Mouse (Mus musculus) CH12.LX (cell line): ENCODE data around the gene Ubash3a. TPM values are rescaled to one million over a fixed set of nuclear protein-coding genes. Genes with fewer than 3 reads are reported as not detected.

Experiments
- DNase-seq: peaks from one replicate; pipeline ENCODE4 v3.0.0-alpha.2; 2013; ENCODE audit errors: extremely low read depth
- H3K27ac ChIP-seq: 2 replicates; pipeline ENCODE4 v1.5.1; 2012; ENCODE audit warnings: low read depth, mild to moderate bottlenecking, control low read depth, moderate library complexity; ENCODE audit not compliant: insufficient read depth
- H3K27me3 ChIP-seq: replicated peaks from 2 replicates; pipeline ENCODE3; 2012; ENCODE audit warnings: inconsistent platforms
- H3K36me3 ChIP-seq, 2 experiments: replicated peaks in 1 of 2; 2 replicates each; pipeline versions ENCODE3 to v1.6.1; 2012; ENCODE audit warnings: inconsistent platforms in 1 of 2, low read length in 1 of 2, mild to moderate bottlenecking in 1 of 2, mixed read lengths in 1 of 2, moderate library complexity in 1 of 2; ENCODE audit not compliant: control insufficient read depth in 1 of 2, insufficient read depth in 1 of 2
- H3K4me1 ChIP-seq, 2 experiments: 2 replicates each; pipeline ENCODE4 v1.6.1; 2012; ENCODE audit warnings: inconsistent platforms in 1 of 2, moderate library complexity in 1 of 2; ENCODE audit not compliant: insufficient read depth in 2 of 2, control insufficient read depth in 1 of 2
- H3K4me2 ChIP-seq: 2 replicates; pipeline ENCODE4 v1.6.1; 2012; ENCODE audit warnings: low read depth, mild to moderate bottlenecking, control low read depth; ENCODE audit not compliant: poor library complexity, insufficient read depth, severe bottlenecking
- H3K4me3 ChIP-seq, 3 experiments: fragments of 150-350 bp in 1 of 3; sonication (generic) in 1 of 3; replicated peaks in 1 of 3; 2 replicates each; pipeline versions ENCODE3 to v1.5.1; 2011 to 2012; ENCODE audit warnings: low read depth in 2 of 3, low read length in 2 of 3, mild to moderate bottlenecking in 2 of 3, moderate library complexity in 2 of 3, control low read depth in 1 of 3, improper control_type of control experiment in 1 of 3, inconsistent platforms in 1 of 3, mixed read lengths in 1 of 3; ENCODE audit not compliant: poor library complexity in 1 of 3
- H3K79me2 ChIP-seq: replicated peaks from 2 replicates; pipeline ENCODE4 v1.6.1; 2012; ENCODE audit warnings: mild to moderate bottlenecking, moderate library complexity; ENCODE audit not compliant: control insufficient read depth, poor library complexity, insufficient read depth, severe bottlenecking; ENCODE audit errors: extremely low read depth
- H3K9ac ChIP-seq: 2 replicates; pipeline ENCODE4 v1.6.1; 2012; ENCODE audit warnings: low read depth, mild to moderate bottlenecking, control low read depth, moderate library complexity; ENCODE audit not compliant: insufficient read depth
- H3K9me3 ChIP-seq: replicated peaks from 2 replicates; pipeline ENCODE3; 2012; ENCODE audit warnings: low read length, inconsistent platforms, mixed read lengths
- BHLHE40 ChIP-seq: IDR thresholded peaks from 2 replicates; pipeline ENCODE4 v1.6.1; 2011; ENCODE audit warnings: mild to moderate bottlenecking, low read depth, low read length, improper control_type of control experiment
- CHD1 ChIP-seq: IDR thresholded peaks from 2 replicates; pipeline ENCODE4 v1.6.1; 2012; ENCODE audit warnings: low read depth, low read length, improper control_type of control experiment, inconsistent platforms
- CHD2 ChIP-seq: IDR thresholded peaks from 2 replicates; pipeline ENCODE4 v1.6.1; 2011; ENCODE audit warnings: low read length, improper control_type of control experiment
- CTCF ChIP-seq, 2 experiments: IDR thresholded peaks in 1 of 2; conservative IDR thresholded peaks in 1 of 2; 2 replicates each; pipeline ENCODE4 v1.5.1; 2011 to 2012; ENCODE audit warnings: low read depth in 2 of 2, low read length in 2 of 2, improper control_type of control experiment in 1 of 2, inconsistent platforms in 1 of 2, mild to moderate bottlenecking in 1 of 2, moderate library complexity in 1 of 2
- ELF1 ChIP-seq: IDR thresholded peaks from 2 replicates; pipeline ENCODE4 v1.6.1; 2014; ENCODE audit warnings: low read depth, mild to moderate bottlenecking, inconsistent platforms, low read length, improper control_type of control experiment
- ETS1 ChIP-seq: conservative IDR thresholded peaks from 2 replicates; pipeline ENCODE4 v1.6.1; 2012; ENCODE audit warnings: low read depth, mild to moderate bottlenecking, inconsistent platforms, low read length, improper control_type of control experiment, moderate library complexity
- IRF4 ChIP-seq: IDR thresholded peaks from 2 replicates; pipeline ENCODE4 v1.6.1; 2014; ENCODE audit warnings: low read depth, mild to moderate bottlenecking, inconsistent platforms, low read length, improper control_type of control experiment
- JUND ChIP-seq: conservative IDR thresholded peaks from 2 replicates; pipeline ENCODE4 v1.6.1; 2011; ENCODE audit warnings: low read depth, low read length, improper control_type of control experiment
- KAT2A ChIP-seq: IDR thresholded peaks from 2 replicates; pipeline ENCODE4 v1.6.1; 2012; ENCODE audit warnings: low read length, improper control_type of control experiment, inconsistent platforms; ENCODE audit not compliant: insufficient replicate concordance
- MAX ChIP-seq: IDR thresholded peaks from 2 replicates; pipeline ENCODE4 v1.6.1; 2011; ENCODE audit warnings: low read length, improper control_type of control experiment
- MEF2A ChIP-seq: IDR thresholded peaks from 2 replicates; pipeline ENCODE4 v1.6.1; 2014; ENCODE audit warnings: low read depth, mild to moderate bottlenecking, inconsistent platforms, low read length, improper control_type of control experiment, borderline replicate concordance
- MXI1 ChIP-seq: IDR thresholded peaks from 2 replicates; pipeline ENCODE4 v1.6.1; 2011; ENCODE audit warnings: mild to moderate bottlenecking, low read depth, low read length, improper control_type of control experiment
- MYC ChIP-seq: IDR thresholded peaks from 2 replicates; pipeline ENCODE4 v1.6.1; 2011; ENCODE audit warnings: low read depth, mild to moderate bottlenecking, improper control_type of control experiment, low read length
- NRF1 ChIP-seq: IDR thresholded peaks from 2 replicates; pipeline ENCODE4 v1.6.1; 2014; ENCODE audit warnings: low read depth, mild to moderate bottlenecking, inconsistent platforms, low read length, improper control_type of control experiment, moderate library complexity
- POLR2A ChIP-seq: IDR thresholded peaks from 2 replicates; pipeline ENCODE4 v1.6.1; 2011; ENCODE audit warnings: low read depth, mild to moderate bottlenecking, improper control_type of control experiment, low read length
- POLR2AphosphoS2 ChIP-seq: IDR thresholded peaks from 2 replicates; pipeline ENCODE4 v1.6.1; 2011; ENCODE audit warnings: low read depth, low read length, improper control_type of control experiment
- RCOR1 ChIP-seq: conservative IDR thresholded peaks from 2 replicates; pipeline ENCODE4 v1.6.1; 2012; ENCODE audit warnings: low read depth, mild to moderate bottlenecking, inconsistent platforms, low read length, improper control_type of control experiment
- SIN3A ChIP-seq: IDR thresholded peaks from 2 replicates; pipeline ENCODE4 v1.6.1; 2012; ENCODE audit warnings: low read length, improper control_type of control experiment, inconsistent platforms
- TBP ChIP-seq: conservative IDR thresholded peaks from 2 replicates; pipeline ENCODE4 v1.6.1; 2011; ENCODE audit warnings: low read depth, low read length, improper control_type of control experiment
- USF1 ChIP-seq: IDR thresholded peaks from 2 replicates; pipeline ENCODE4 v1.6.1; 2014; ENCODE audit warnings: low read depth, mild to moderate bottlenecking, inconsistent platforms, low read length, improper control_type of control experiment
- USF2 ChIP-seq: conservative IDR thresholded peaks from 2 replicates; pipeline ENCODE4 v1.6.1; 2011; ENCODE audit warnings: low read depth, low read length, improper control_type of control experiment
- ZMIZ1 ChIP-seq: IDR thresholded peaks from 2 replicates; pipeline ENCODE4 v1.6.1; 2012; ENCODE audit warnings: low read depth, mild to moderate bottlenecking, inconsistent platforms, low read length, improper control_type of control experiment
- ZNF384 ChIP-seq: IDR thresholded peaks from 2 replicates; pipeline ENCODE4 v1.6.1; 2012; ENCODE audit warnings: low read depth, low read length, improper control_type of control experiment, inconsistent platforms
- dilution Hi-C: fragments of 300-500 bp; cut with MboI; formaldehyde crosslinking; loops from 2 replicates; pipeline ENCODE4 v1.14.3; 2020; ENCODE audit warnings: low sequenced_read_pairs; ENCODE audit not compliant: extremely low pct_unique_long_range_greater_than_20kb, extremely low pct_ligation_motif_present
- in situ Hi-C: fragments of 300-500 bp; cut with MboI; formaldehyde crosslinking; loops from 3 replicates; pipeline ENCODE4 v1.14.3; 2019; ENCODE audit warnings: low sequenced_read_pairs, low pct_ligation_motif_present, low pct_unique_long_range_greater_than_20kb, mixed read lengths
- polyA plus RNA-seq: library from polyadenylated mRNA; unstranded; fragments of >175 nt; gene quantifications from 2 replicates; pipeline ENCODE4 v1.2.1, GENCODE M21; 2012; ENCODE audit warnings: low read depth; ENCODE audit not compliant: insufficient read length
- total RNA-seq, 2 experiments: library from RNA; depleted of rRNA; stranded (reverse); fragments of 300-350 nt in 1 of 2; fragments of >200 nt in 1 of 2; gene quantifications; 2 replicates each; pipeline ENCODE4 v1.2.3; 2012 to 2014

Ubash3a gene
- total and polyA plus RNA-seq, 3 experiments: 0.08 to 0.17 TPM; not detected in 1

- Histone ChIP-seq H3K4me2 (no peak overlapping the region), H3K79me2 (no peaks in the 10 kb centered on the region), H3K36me3 (no peaks in the 10 kb centered on the region), H3K4me3 (no peak overlapping the region)
- DNase-seq: peak; percentile 29
- dilution Hi-C loops: no loop called here
- no peak for TF ChIP-seq RCOR1
- TF ChIP-seq ELF1: 0 out of 2 replicates have a peak, but pooled peaks have one; percentile 29
- TF ChIP-seq MXI1: no peak
- TF ChIP-seq, all 38 proteins: peak for 1
- Histone ChIP-seq H3K27me3 (no peaks in the 10 kb centered on the region), H3K27ac (no peak overlapping the region), H3K9ac (no peak overlapping the region), H3K4me1 (peaks cover 8 to 31% of the 10 kb centered on the region in 2 experiments), H3K9me3 (no peaks in the 10 kb centered on the region)
- in situ Hi-C loops: no loop called here
These were observed 8.6 kb downstream of the Ubash3a start for GRCm38 (mm10) chr17:31216068-31216955.

DNA sequence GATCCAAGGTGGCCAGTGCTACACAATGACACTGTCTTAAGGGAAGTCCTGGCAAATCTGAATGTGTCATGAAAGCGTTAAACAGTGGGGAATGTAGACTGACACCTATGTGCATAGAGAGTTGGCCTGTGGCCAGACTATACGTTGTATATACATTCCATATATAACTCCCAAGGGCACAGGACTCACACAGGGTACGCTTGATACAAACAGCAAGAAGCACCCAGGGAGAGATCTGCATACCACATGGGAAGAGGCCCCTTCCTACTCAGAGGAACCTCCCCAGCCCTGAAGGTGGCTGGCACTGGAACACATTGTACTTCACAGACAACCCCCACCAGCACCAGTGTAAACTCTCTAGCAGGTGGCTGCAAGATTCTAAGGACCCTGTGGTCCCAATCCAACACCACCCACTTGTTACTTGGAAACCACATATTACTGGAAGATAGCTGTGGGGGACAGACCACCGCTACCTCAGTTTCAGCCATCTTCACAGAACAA is 15.2 kb downstream of the Ubash3a start:
- no peak for TF ChIP-seq TBP
- no peak for TF ChIP-seq USF2
- TF ChIP-seq CTCF (conservative IDR thresholded peaks at IDR 0.05 in 1 of 2, IDR thresholded peaks at IDR 0.05 in 1 of 2; ENCODE audit: low read depth in 2 of 2, low read length in 2 of 2): no peak
- no peak for TF ChIP-seq POLR2A
- no peak for TF ChIP-seq IRF4
- no peak for TF ChIP-seq KAT2A
- no peak for TF ChIP-seq BHLHE40
- no peak for TF ChIP-seq ZMIZ1
- no peak for TF ChIP-seq POLR2AphosphoS2
- no peak for TF ChIP-seq JUND
- TF ChIP-seq, all 38 proteins: peak for 0
- no peak overlapping the region for H3K4me2 ChIP-seq
- peaks cover 4 to 33% of the 10 kb centered on the region in 2 experiments; a peak in 3 of 4 replicates for H3K4me1 ChIP-seq
- no peak for DNase-seq
- no peaks in the 10 kb centered on the region for H3K36me3 ChIP-seq
- no peak overlapping the region for H3K9ac ChIP-seq
- H3K27me3 ChIP-seq: peaks cover 7% of the 10 kb centered on the region
- no peaks in the 10 kb centered on the region for H3K79me2 ChIP-seq
- H3K27ac ChIP-seq: no peak overlapping the region
- in situ Hi-C loops: no loop called here
- H3K4me3 ChIP-seq: no peak overlapping the region
- H3K9me3 ChIP-seq: no peaks in the 10 kb centered on the region
- dilution Hi-C loops: no loop called here

DNA sequence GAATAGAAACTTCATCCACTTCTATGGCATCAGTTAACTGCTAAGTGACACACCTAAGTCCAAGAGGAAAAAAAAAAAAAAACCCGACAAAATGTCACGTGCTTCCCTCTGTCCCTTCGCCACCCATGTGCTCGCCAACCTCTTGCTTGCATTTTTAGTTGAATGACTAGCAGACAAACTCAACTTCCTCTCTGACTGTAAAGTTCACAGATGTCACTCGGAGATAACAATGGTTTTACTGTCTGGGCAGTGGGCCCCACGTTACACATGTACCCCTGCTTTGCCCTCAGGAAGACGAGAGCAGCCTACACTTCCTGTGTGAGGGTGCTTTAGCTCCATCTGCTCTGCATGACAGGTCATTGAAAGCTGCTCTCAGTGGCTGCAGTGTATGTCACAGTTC is 16.2 kb downstream of the Ubash3a start:
- Histone ChIP-seq H3K4me3 (no peak overlapping the region), H3K27me3 (peaks cover 11% of the 10 kb centered on the region), H3K36me3 (no peaks in the 10 kb centered on the region), H3K9me3 (no peaks in the 10 kb centered on the region), H3K27ac (no peak overlapping the region), H3K9ac (no peak overlapping the region), H3K79me2 (no peaks in the 10 kb centered on the region), H3K4me1 (peaks cover 4 to 33% of the 10 kb centered on the region in 2 experiments; a peak in 3 of 4 replicates), H3K4me2 (no peak overlapping the region)
- DNase-seq: peak; percentile 46
- dilution Hi-C loops (no loop called here), in situ Hi-C loops (no loop called here)
- TF ChIP-seq BHLHE40: peak; percentile 80
- TF ChIP-seq CHD2: no peak
- 0 out of 2 replicates have a peak, but pooled peaks have one; percentile 28 for TF ChIP-seq SIN3A
- TF ChIP-seq NRF1: no peak
- no peak for TF ChIP-seq MEF2A
- TF ChIP-seq CHD1: no peak
- TF ChIP-seq ZNF384: peak; percentile 81
- peak; percentile 52 for TF ChIP-seq USF2
- peak; percentile 39 for TF ChIP-seq USF1
- peak; percentile 76; the same call in 1 of the 2 replicates for TF ChIP-seq MYC
- 0 out of 2 replicates have a peak, but pooled peaks have one; percentile 18 for TF ChIP-seq ETS1
- peak; percentile 91 for TF ChIP-seq MAX
